Mouse (Mus musculus) liver, adult 2 months (tissue): ENCODE measurements around the gene Olfr613. TPM values are rescaled to one million over a fixed set of nuclear protein-coding genes. Genes with fewer than 3 reads are reported as not detected.

ENCODE experiments used
- DNase-seq: peaks from one replicate; pipeline ENCODE4 v3.0.0-alpha.2; 2011; ENCODE audit warnings: low read depth, low spot score; ENCODE audit errors: extremely low read depth
- H3K27ac ChIP-seq: fragments of 200-500 bp; replicated peaks from 2 replicates; pipeline ENCODE4 v1.5.1; 2012; ENCODE audit warnings: low read depth, mild to moderate bottlenecking, control low read depth, inconsistent platforms, low read length; ENCODE audit not compliant: insufficient read depth
- H3K27me3 ChIP-seq: fragments of 200-500 bp; 2 replicates; pipeline ENCODE4 v1.6.1; 2012; ENCODE audit warnings: mild to moderate bottlenecking, moderate library complexity, low read length, inconsistent platforms; ENCODE audit not compliant: control insufficient read depth, insufficient read depth
- H3K36me3 ChIP-seq: fragments of 200-500 bp; 2 replicates; pipeline ENCODE4 v1.6.1; 2012; ENCODE audit warnings: low read length, inconsistent platforms; ENCODE audit not compliant: control insufficient read depth, insufficient read depth
- H3K4me1 ChIP-seq: fragments of 200-500 bp; 2 replicates; pipeline ENCODE4 v1.6.1; 2011; ENCODE audit warnings: low read length; ENCODE audit not compliant: control insufficient read depth, insufficient read depth
- H3K4me3 ChIP-seq: fragments of 200-500 bp; 2 replicates; pipeline ENCODE4 v1.5.1; 2011; ENCODE audit warnings: low read depth, mild to moderate bottlenecking, control low read depth, low read length, moderate library complexity; ENCODE audit not compliant: insufficient read depth
- H3K79me2 ChIP-seq: fragments of 200-500 bp; 2 replicates; pipeline ENCODE4 v1.6.1; 2012; ENCODE audit warnings: inconsistent platforms, mild to moderate bottlenecking, low read length, moderate library complexity; ENCODE audit not compliant: control insufficient read depth, insufficient read depth
- H3K9ac ChIP-seq: fragments of 200-500 bp; 2 replicates; pipeline ENCODE4 v1.6.1; 2012; ENCODE audit warnings: low read depth, mild to moderate bottlenecking, control low read depth, inconsistent platforms, low read length
- CTCF ChIP-seq: fragments of 200-500 bp; IDR thresholded peaks from 2 replicates; pipeline ENCODE4 v1.5.1; 2011; ENCODE audit warnings: low read depth, low read length, control low read depth
- POLR2A ChIP-seq: fragments of 200-500 bp; IDR thresholded peaks from 2 replicates; pipeline ENCODE4 v1.6.1; 2011; ENCODE audit warnings: low read length, control low read depth; ENCODE audit not compliant: insufficient read depth; ENCODE audit errors: extremely low read depth
- WGBS: fragments of 180-500 bp; shearing (Covaris S2); methylation state at CpG from one replicate; pipeline ENCODE4 v1.1.7; 2018; 5-methylcytosine and 5-hydroxymethylcytosine counted together
- polyA plus RNA-seq: library from polyadenylated mRNA; depleted of rRNA; stranded (reverse); fragments of >200 nt; gene quantifications from 2 replicates; pipeline ENCODE4 v1.2.3, GENCODE M21; 2012; rRNA removed
- total RNA-seq: library from RNA; depleted of rRNA; stranded (reverse); fragments of >200 nt; gene quantifications from 2 replicates; pipeline ENCODE4 v1.2.3, GENCODE M21; 2014; rRNA removed

Olfr613 gene
- total and polyA plus RNA-seq, 2 experiments: not detected

DNA sequence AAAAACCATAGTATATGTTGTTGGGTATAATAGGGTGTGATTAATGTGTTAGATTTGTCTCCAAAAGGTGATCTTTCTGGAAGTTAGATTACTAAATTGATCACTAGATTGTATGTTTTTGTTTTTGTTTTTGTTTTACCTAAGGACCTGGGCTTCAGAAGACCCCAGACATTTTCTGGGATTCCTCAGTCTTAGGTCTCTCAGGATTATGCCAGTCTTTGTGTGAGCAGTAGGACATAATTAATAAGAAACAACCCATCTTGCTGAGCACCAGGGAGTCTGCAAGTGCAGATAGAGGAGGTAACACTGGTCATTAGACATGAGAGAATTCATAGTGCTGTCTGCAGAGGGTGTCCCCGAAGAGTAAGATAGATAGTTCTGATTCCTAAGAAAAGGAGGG lies 24.9 kb downstream of the Olfr613 start, which contains the start of gene Olfr617:
Gene Olfr617, plus strand, starts transcription at position 301 of the 400 bp plus-strand sequence.
- no peaks in the 10 kb centered on the region for H3K27me3 ChIP-seq
- DNase-seq: no peak
- H3K4me1 ChIP-seq: no peaks in the 10 kb centered on the region
- H3K9ac ChIP-seq: no peak within 1 kb of the TSS
- 78% methylated on average over 1 of the region's 1 CpGs for WGBS
- no peaks in the 10 kb centered on the region for H3K79me2 ChIP-seq
- no peak within 1 kb of the TSS for H3K4me3 ChIP-seq
- H3K36me3 ChIP-seq: no peaks in the 10 kb centered on the region
- H3K27ac ChIP-seq: no peak within 1 kb of the TSS
- TF ChIP-seq POLR2A (no peak), CTCF (no peak)

DNA sequence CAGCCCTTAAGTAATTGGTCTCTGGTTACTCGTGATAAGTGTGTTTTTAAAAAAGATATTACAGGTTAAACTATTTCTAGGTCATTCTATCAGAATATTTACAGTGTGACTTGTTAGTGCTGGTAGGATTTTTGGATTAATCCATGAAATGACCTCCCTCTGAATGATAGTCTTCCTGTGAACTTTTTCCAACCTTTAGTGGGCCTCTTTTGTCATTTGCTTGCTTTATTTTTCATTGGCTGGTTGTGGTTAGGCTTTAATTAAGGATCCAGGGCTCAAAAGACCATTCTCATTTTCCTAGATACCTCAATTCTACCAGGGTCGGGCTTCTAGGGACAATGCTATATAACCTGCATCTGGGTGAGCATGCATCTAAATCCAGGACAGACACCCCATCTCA lies 41.9 kb downstream of the Olfr613 start, which contains the start of gene Olfr618:
Gene Olfr618, plus strand, starts transcription at position 301 of the 400 bp plus-strand sequence.
- no peak within 1 kb of the TSS for H3K9ac ChIP-seq
- DNase-seq: no peak
- no peak within 1 kb of the TSS for H3K4me3 ChIP-seq
- no peaks in the 10 kb centered on the region for H3K4me1 ChIP-seq
- H3K27ac ChIP-seq: no peak within 1 kb of the TSS
- 56% methylated on average over 2 of the region's 2 CpGs for WGBS
- TF ChIP-seq CTCF: no peak
- no peak for TF ChIP-seq POLR2A
- H3K79me2 ChIP-seq: no peaks in the 10 kb centered on the region
- no peaks in the 10 kb centered on the region for H3K27me3 ChIP-seq
- no peaks in the 10 kb centered on the region for H3K36me3 ChIP-seq

DNA sequence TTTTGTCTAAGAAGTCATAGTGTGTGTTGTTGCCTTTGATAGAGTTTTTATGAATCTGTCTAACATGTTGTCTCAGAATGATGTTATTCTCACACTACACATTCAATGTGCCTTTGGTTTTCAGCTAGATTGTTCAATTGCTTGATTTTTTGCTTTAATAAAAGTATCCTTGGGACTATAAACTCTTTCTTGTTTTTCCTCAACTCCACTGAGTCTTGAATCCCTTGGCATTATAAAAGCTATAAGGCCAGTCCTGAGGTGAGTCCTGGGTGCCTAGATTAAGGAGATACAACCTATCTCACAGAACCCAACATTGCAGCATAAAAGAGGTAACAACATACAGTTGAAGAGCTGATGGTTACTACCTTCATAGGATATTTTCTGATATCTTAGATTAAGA lies 52.4 kb downstream of the Olfr613 start, which contains the start of gene Olfr619:
Gene Olfr619, plus strand, starts transcription at position 301 of the 400 bp plus-strand sequence.
- Histone ChIP-seq H3K4me1 (no peaks in the 10 kb centered on the region), H3K36me3 (no peaks in the 10 kb centered on the region), H3K9ac (no peak within 1 kb of the TSS), H3K79me2 (no peaks in the 10 kb centered on the region), H3K4me3 (no peak within 1 kb of the TSS), H3K27me3 (no peaks in the 10 kb centered on the region), H3K27ac (no peak within 1 kb of the TSS)
- no peak for TF ChIP-seq CTCF
- no peak for TF ChIP-seq POLR2A
- DNase-seq: no peak

Other genes with a start within 250 kb of the Olfr613 start
Only the 30 nearest of the 33 such genes appear.
- gene Olfr598, start 224.5 kb upstream of the Olfr613 start, total RNA-seq: not detected in 2 replicates
- gene Olfr598, start 224.5 kb upstream of the Olfr613 start, polyA plus RNA-seq: not detected in 2 replicates
- not detected in 2 replicates for gene Olfr599, start 212.2 kb upstream of the Olfr613 start, total RNA-seq
- gene Olfr599, start 212.2 kb upstream of the Olfr613 start, polyA plus RNA-seq: not detected in 2 replicates
- not detected in 2 replicates for gene Olfr600, start 198.4 kb upstream of the Olfr613 start, total RNA-seq
- gene Olfr600, start 198.4 kb upstream of the Olfr613 start, polyA plus RNA-seq: not detected in 2 replicates
- not detected in 2 replicates for gene Olfr601, start 185.4 kb upstream of the Olfr613 start, total RNA-seq
- gene Olfr601, start 185.4 kb upstream of the Olfr613 start, polyA plus RNA-seq: not detected in 2 replicates
- not detected in 2 replicates for gene Olfr603, start 161.9 kb upstream of the Olfr613 start, total RNA-seq
- gene Olfr603, start 161.9 kb upstream of the Olfr613 start, polyA plus RNA-seq: not detected in 2 replicates
- gene Usp17lc, start 133.0 kb upstream of the Olfr613 start, total RNA-seq: not detected in 2 replicates
- gene Usp17lc, start 133.0 kb upstream of the Olfr613 start, polyA plus RNA-seq: not detected in 2 replicates
- gene Olfr605, start 102.6 kb upstream of the Olfr613 start, total RNA-seq: not detected in 2 replicates
- not detected in 2 replicates for gene Olfr605, start 102.6 kb upstream of the Olfr613 start, polyA plus RNA-seq
- gene Olfr606, start 99.0 kb upstream of the Olfr613 start, total RNA-seq: not detected in 2 replicates
- not detected in 2 replicates for gene Olfr606, start 99.0 kb upstream of the Olfr613 start, polyA plus RNA-seq
- not detected in 2 replicates for gene Olfr607, start 83.9 kb upstream of the Olfr613 start, total RNA-seq
- not detected in 2 replicates for gene Olfr607, start 83.9 kb upstream of the Olfr613 start, polyA plus RNA-seq
- gene Olfr608, start 78.2 kb upstream of the Olfr613 start, total RNA-seq: not detected in 2 replicates
- gene Olfr608, start 78.2 kb upstream of the Olfr613 start, polyA plus RNA-seq: not detected in 2 replicates
- not detected in 2 replicates for gene Olfr609, start 50.0 kb upstream of the Olfr613 start, total RNA-seq
- gene Olfr609, start 50.0 kb upstream of the Olfr613 start, polyA plus RNA-seq: not detected in 2 replicates
- gene Olfr610, start 36.0 kb upstream of the Olfr613 start, total RNA-seq: not detected in 2 replicates
- gene Olfr610, start 36.0 kb upstream of the Olfr613 start, polyA plus RNA-seq: not detected in 2 replicates
- not detected in 2 replicates for gene Olfr611, start 27.2 kb upstream of the Olfr613 start, total RNA-seq
- gene Olfr611, start 27.2 kb upstream of the Olfr613 start, polyA plus RNA-seq: not detected in 2 replicates
- not detected in 2 replicates for gene Olfr612, start 5.4 kb upstream of the Olfr613 start, total RNA-seq
- gene Olfr612, start 5.4 kb upstream of the Olfr613 start, polyA plus RNA-seq: not detected in 2 replicates
- not detected in 2 replicates for gene Olfr615, start 8.0 kb downstream of the Olfr613 start, total RNA-seq
- gene Olfr615, start 8.0 kb downstream of the Olfr613 start, polyA plus RNA-seq: not detected in 2 replicates
- gene Olfr616, start 21.1 kb downstream of the Olfr613 start, total RNA-seq: not detected in 2 replicates
- gene Olfr616, start 21.1 kb downstream of the Olfr613 start, polyA plus RNA-seq: not detected in 2 replicates
- not detected in 2 replicates for gene Olfr617, start 25.0 kb downstream of the Olfr613 start, total RNA-seq
- gene Olfr617, start 25.0 kb downstream of the Olfr613 start, polyA plus RNA-seq: not detected in 2 replicates
- gene Olfr618, start 42.0 kb downstream of the Olfr613 start, total RNA-seq: not detected in 2 replicates
- gene Olfr618, start 42.0 kb downstream of the Olfr613 start, polyA plus RNA-seq: not detected in 2 replicates
- gene Olfr619, start 52.5 kb downstream of the Olfr613 start, total RNA-seq: not detected in 2 replicates
- not detected in 2 replicates for gene Olfr619, start 52.5 kb downstream of the Olfr613 start, polyA plus RNA-seq
- not detected in 2 replicates for gene Olfr620, start 64.5 kb downstream of the Olfr613 start, total RNA-seq
- gene Olfr620, start 64.5 kb downstream of the Olfr613 start, polyA plus RNA-seq: not detected in 2 replicates
- not detected in 2 replicates for gene Olfr622, start 94.6 kb downstream of the Olfr613 start, total RNA-seq
- gene Olfr622, start 94.6 kb downstream of the Olfr613 start, polyA plus RNA-seq: not detected in 2 replicates
- not detected in 2 replicates for gene Olfr623, start 115.6 kb downstream of the Olfr613 start, total RNA-seq
- gene Olfr623, start 115.6 kb downstream of the Olfr613 start, polyA plus RNA-seq: not detected in 2 replicates
- gene Olfr624, start 123.1 kb downstream of the Olfr613 start, total RNA-seq: under 0.01 and 0.07 TPM in 2 replicates
- not detected in 2 replicates for gene Olfr624, start 123.1 kb downstream of the Olfr613 start, polyA plus RNA-seq
- gene Olfr625-ps1, start 134.6 kb downstream of the Olfr613 start, total RNA-seq: not detected in 2 replicates
- not detected in 2 replicates for gene Olfr625-ps1, start 134.6 kb downstream of the Olfr613 start, polyA plus RNA-seq
- not detected in 2 replicates for gene Olfr243, start 166.6 kb downstream of the Olfr613 start, total RNA-seq
- gene Olfr243, start 166.6 kb downstream of the Olfr613 start, polyA plus RNA-seq: not detected in 2 replicates
- gene Olfr628, start 182.3 kb downstream of the Olfr613 start, total RNA-seq: not detected in 2 replicates
- not detected in 2 replicates for gene Olfr628, start 182.3 kb downstream of the Olfr613 start, polyA plus RNA-seq
- gene Olfr629, start 196.9 kb downstream of the Olfr613 start, total RNA-seq: not detected in 2 replicates
- not detected in 2 replicates for gene Olfr629, start 196.9 kb downstream of the Olfr613 start, polyA plus RNA-seq
- gene Olfr630, start 209.3 kb downstream of the Olfr613 start, total RNA-seq: not detected in 2 replicates
- gene Olfr630, start 209.3 kb downstream of the Olfr613 start, polyA plus RNA-seq: not detected in 2 replicates
- not detected in 2 replicates for gene Olfr69, start 223.5 kb downstream of the Olfr613 start, total RNA-seq
- not detected in 2 replicates for gene Olfr69, start 223.5 kb downstream of the Olfr613 start, polyA plus RNA-seq
- not detected in 2 replicates for gene Olfr68, start 231.6 kb downstream of the Olfr613 start, total RNA-seq
- not detected in 2 replicates for gene Olfr68, start 231.6 kb downstream of the Olfr613 start, polyA plus RNA-seq